Mouse (Mus musculus) neural tube, embryonic 12.5 days (tissue): ENCODE data around the gene Frmd8. TPM values are rescaled to one million over a fixed set of nuclear protein-coding genes. Genes with fewer than 3 reads are reported as not detected.
A peak's percentile ranks its signal among the peaks of the same experiment; 100 is the strongest.

Experiments used
- ATAC-seq: fragments of 200-750 bp; cut with Nextera tagmentation; 2 replicates; pipeline ENCODE4 v1.8.0; 2017; ENCODE audit warnings: low read depth, mild to moderate bottlenecking, moderate TSS enrichment, moderate library complexity; ENCODE audit not compliant: low FRiP score
- H3K27ac ChIP-seq: fragments of 300-500 bp; sonication (generic); 2 replicates; pipeline ENCODE4 v1.5.1; 2016
- H3K27me3 ChIP-seq: fragments of 300-500 bp; sonication (generic); replicated peaks from 2 replicates; pipeline ENCODE4 v1.6.1; 2016; ENCODE audit warnings: mild to moderate bottlenecking
- H3K36me3 ChIP-seq: fragments of 300-500 bp; sonication (generic); 2 replicates; pipeline ENCODE4 v1.6.1; 2016; ENCODE audit warnings: mild to moderate bottlenecking
- H3K4me1 ChIP-seq: fragments of 300-500 bp; sonication (generic); 2 replicates; pipeline ENCODE4 v1.6.1; 2016
- H3K4me2 ChIP-seq: fragments of 300-500 bp; sonication (generic); replicated peaks from 2 replicates; pipeline ENCODE4 v1.6.1; 2016; ENCODE audit warnings: mild to moderate bottlenecking
- H3K4me3 ChIP-seq: fragments of 300-500 bp; sonication (generic); 2 replicates; pipeline ENCODE4 v1.5.1; 2016
- H3K9ac ChIP-seq: fragments of 300-500 bp; sonication (generic); 2 replicates; pipeline ENCODE4 v1.6.1; 2016; ENCODE audit warnings: mild to moderate bottlenecking
- H3K9me3 ChIP-seq: fragments of 300-500 bp; sonication (generic); 2 replicates; pipeline ENCODE4 v1.6.1; 2016; ENCODE audit warnings: mild to moderate bottlenecking
- WGBS: fragments of 180-500 bp; shearing (Covaris S2); methylation state at CpG from one replicate; pipeline ENCODE4 v1.1.7; 2016; 5-methylcytosine and 5-hydroxymethylcytosine counted together
- polyA plus RNA-seq: library from polyadenylated mRNA; unstranded; fragments of >200 nt; fragmentation: Nextera tagmentation; extraction: Ambion mirVana; gene quantifications from 2 replicates; pipeline ENCODE4 v1.2.1, GENCODE M21; 2016

Frmd8 gene
- polyA plus RNA-seq, 1 experiment from 2014 or later = 33.0 TPM

DNA sequence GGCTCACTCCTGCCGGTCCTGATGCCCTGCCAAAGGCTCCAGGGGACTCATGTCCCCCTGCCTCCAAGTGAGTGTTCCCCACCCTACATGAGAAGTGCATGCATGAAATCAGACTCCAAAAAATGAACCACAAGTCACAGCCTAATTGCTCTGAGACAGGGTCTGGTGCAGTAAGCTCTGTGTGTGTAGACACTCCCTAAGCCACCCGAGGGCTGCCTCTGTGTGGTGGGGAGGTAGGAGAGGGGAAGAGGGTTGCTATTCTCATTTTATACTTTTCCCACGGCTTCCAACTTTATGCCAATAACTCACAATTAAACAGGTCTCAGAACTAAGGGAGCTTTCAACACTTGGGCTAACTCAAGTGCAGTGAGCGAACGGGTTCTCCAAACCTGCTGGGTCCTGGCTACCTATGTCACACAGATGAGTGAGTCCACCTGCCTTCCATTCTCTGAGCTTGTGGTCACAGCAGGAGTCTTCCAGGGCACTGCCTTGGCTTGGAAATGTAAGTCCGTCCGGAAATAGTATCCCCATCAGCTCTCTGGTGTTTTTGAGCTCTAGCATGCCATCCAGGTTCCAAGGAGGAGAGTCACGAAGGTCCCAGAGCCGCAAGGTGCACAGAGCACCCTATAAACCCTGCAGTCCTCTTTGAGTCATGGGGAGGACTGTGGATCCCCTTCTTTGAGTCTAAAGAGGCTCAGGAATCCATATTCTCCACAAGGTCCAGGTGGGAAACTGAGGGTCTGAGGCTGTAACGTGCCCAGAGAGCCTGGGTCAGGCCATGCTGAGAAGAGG lies 50.1 kb downstream of the Frmd8 start:
- H3K27ac ChIP-seq = no peak overlapping the region
- no peak for ATAC-seq
- no peaks in the 10 kb centered on the region for H3K9me3 ChIP-seq
- no peaks in the 10 kb centered on the region for H3K36me3 ChIP-seq
- H3K4me1 ChIP-seq = peaks cover 23% of the 10 kb centered on the region
- no peak overlapping the region for H3K4me3 ChIP-seq
- H3K27me3 ChIP-seq = 0 out of 2 replicates have a peak, but pooled peaks cover 4% of the 10 kb centered on the region
- WGBS = 79% methylated on average over 10 of the region's 10 CpGs
- H3K4me2 ChIP-seq = no peak overlapping the region
- no peak overlapping the region for H3K9ac ChIP-seq

DNA sequence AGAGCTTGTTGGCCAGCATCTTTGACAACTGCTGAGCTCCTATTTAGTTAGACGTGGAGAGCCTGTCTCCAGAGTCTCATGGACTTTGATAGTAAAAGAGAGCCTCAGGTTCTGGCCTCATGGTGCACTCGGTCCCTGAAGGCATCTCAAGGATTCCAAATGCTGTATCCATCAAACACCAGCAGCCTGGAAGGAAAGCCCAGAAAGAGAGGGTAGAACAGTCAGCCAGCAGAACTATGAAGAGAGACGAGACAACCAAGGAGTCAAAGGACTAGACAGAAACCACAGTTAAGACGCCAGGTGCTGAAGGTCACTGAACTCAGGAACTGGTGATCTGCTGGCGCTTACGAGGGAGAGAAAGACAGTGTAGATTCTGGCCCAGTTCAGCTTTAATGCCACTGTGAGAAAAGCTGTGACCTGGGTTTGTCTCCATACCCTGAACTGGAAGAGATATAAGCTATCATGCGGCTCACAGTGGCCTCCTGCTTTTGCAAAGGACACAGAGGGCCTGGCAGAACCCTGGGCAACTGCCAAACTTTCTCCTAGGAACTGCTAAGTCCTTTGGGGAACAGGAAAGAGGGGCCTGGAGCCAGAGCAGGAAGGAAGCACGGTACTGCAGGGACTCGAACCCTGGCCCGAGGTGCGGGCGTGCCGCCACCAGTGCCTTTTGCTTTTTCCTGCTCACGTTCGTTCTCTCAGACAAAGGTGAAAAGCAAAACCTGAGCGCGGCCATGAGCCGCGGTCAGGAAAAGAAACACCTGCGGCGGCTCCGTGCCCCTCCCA lies 50.8 kb downstream of the Frmd8 start:
- ATAC-seq = no peak
- H3K4me1 ChIP-seq = peaks cover 25% of the 10 kb centered on the region
- no peaks in the 10 kb centered on the region for H3K9me3 ChIP-seq
- 0 out of 2 replicates have a peak, but pooled peaks cover 4% of the 10 kb centered on the region for H3K27me3 ChIP-seq
- no peak overlapping the region for H3K27ac ChIP-seq
- no peak overlapping the region for H3K4me2 ChIP-seq
- WGBS = 82% methylated on average over 22 of the region's 22 CpGs
- no peaks in the 10 kb centered on the region for H3K36me3 ChIP-seq
- H3K9ac ChIP-seq = no peak overlapping the region
- H3K4me3 ChIP-seq = no peak overlapping the region

DNA sequence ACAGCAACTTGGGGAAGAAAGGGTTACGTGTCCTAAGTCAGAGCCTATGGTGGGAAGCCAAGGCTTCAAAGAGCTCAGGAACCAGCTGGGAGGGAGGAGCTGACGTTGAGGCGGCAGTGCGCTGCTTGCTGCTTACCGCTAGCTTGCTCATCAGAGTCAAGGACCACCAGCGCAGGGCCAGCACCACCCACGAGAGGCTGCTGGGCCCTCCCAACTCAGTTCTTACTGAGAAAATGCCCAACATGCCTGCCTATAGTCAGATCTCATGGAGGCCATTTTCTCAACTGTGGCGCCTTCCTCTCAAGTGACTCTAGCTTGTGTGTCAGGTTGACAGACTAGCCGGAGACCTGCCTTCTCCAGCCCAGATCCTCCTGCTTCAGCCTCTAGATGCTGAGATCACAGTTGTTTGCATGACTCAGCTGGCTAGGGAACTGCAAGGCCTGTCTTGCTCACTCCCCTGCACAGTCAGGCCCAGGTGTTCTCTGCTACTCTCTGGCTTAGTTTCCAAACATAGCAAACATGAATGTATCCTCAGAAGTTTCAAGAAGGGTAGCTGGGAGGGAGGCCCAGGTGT lies 51.7 kb downstream of the Frmd8 start:
- H3K27ac ChIP-seq = no peak overlapping the region
- 0 out of 2 replicates have a peak, but pooled peaks cover 4% of the 10 kb centered on the region for H3K27me3 ChIP-seq
- H3K4me3 ChIP-seq = no peak overlapping the region
- no peak overlapping the region for H3K9ac ChIP-seq
- ATAC-seq = 0 out of 2 replicates have a peak, but pooled peaks have one; percentile 58
- peak overlapping the region; percentile 22; the same call in 1 of the 2 replicates for H3K4me2 ChIP-seq
- WGBS = 23% methylated on average over 9 of the region's 9 CpGs
- H3K36me3 ChIP-seq = no peaks in the 10 kb centered on the region
- H3K4me1 ChIP-seq = peaks cover 23% of the 10 kb centered on the region
- no peaks in the 10 kb centered on the region for H3K9me3 ChIP-seq

DNA sequence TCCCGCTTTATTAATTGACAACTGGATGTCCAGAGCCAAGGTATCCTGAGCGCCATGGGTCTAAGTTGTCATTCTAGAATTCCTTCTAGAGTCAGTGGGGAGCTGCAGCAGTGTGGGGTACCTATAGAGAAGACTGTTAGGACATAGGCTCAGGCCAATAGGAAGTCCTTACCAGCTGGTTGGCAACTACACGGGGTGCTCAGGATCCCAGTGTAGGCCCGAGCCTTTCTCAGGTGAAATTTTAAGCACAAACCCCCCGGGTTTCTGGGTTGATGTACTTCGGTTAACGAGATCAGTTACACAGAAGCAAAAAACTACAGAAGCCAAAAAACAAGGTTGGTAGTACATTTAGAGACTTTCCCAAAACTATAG lies 52.3 kb downstream of the Frmd8 start:
- Histone ChIP-seq H3K27me3 (0 out of 2 replicates have a peak, but pooled peaks cover 4% of the 10 kb centered on the region), H3K27ac (no peak overlapping the region), H3K4me1 (peaks cover 27% of the 10 kb centered on the region), H3K9ac (no peak overlapping the region), H3K4me3 (no peak overlapping the region), H3K4me2 (no peak overlapping the region), H3K9me3 (no peaks in the 10 kb centered on the region), H3K36me3 (no peaks in the 10 kb centered on the region)
- 75% methylated on average over 7 of the region's 7 CpGs for WGBS
- ATAC-seq = no peak

DNA sequence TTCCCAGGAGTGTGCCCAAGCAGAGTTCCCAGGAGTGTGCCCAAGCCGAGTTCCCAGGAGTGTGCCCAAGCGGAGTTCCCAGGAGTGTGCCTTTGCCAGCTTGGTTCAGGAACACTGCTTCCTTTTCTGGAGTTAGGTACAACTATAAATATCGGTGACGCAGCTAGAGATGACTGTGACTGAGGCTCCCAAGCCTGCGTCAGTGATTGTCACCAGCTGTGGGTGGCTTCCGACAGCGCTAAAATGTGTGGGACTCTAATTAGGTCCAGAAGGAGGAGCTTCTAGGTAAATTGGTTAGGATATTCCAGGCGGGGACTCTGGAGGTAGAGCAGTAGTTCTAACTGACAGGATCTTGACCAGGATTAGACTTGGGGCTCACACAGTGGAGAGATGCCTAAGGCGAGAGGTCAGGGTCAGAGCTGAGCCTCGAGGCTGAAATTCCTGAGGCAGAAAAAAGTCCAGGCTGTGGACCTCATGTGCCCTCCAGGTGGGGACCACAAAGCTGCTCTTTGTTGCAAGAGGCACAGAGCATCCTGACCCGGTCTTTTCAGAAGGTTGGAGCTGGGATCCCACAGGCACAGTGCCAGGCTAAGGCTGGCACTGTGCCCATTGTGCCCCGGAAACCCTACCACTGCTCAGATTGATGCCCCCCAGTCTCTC lies 52.8 kb downstream of the Frmd8 start:
- Histone ChIP-seq H3K9me3 (no peaks in the 10 kb centered on the region), H3K4me1 (peaks cover 30% of the 10 kb centered on the region), H3K27me3 (0 out of 2 replicates have a peak, but pooled peaks cover 4% of the 10 kb centered on the region), H3K9ac (no peak overlapping the region), H3K4me3 (no peak overlapping the region), H3K36me3 (no peaks in the 10 kb centered on the region), H3K4me2 (no peak overlapping the region), H3K27ac (no peak overlapping the region)
- no peak for ATAC-seq
- 48% methylated on average over 12 of the region's 12 CpGs for WGBS

DNA sequence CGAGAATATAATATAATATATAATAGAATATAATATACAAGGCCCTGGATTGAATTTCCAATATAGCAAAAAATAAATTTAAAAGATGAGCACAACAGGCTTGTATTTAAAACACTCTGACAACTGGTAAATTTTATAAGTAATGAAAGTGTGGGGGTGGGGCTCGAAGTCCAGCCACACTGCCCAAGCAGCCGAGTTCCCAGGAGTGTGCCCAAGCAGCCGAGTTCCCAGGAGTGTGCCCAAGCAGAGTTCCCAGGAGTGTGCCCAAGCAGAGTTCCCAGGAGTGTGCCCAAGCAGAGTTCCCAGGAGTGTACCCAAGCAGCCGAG lies 53.3 kb downstream of the Frmd8 start:
- no peak overlapping the region for H3K9ac ChIP-seq
- ATAC-seq = no peak
- 0 out of 2 replicates have a peak, but pooled peaks cover 4% of the 10 kb centered on the region for H3K27me3 ChIP-seq
- WGBS = 66% methylated on average over 5 of the region's 5 CpGs
- H3K36me3 ChIP-seq = no peaks in the 10 kb centered on the region
- H3K4me2 ChIP-seq = no peak overlapping the region
- no peak overlapping the region for H3K4me3 ChIP-seq
- H3K27ac ChIP-seq = no peak overlapping the region
- H3K9me3 ChIP-seq = no peaks in the 10 kb centered on the region
- peaks cover 30% of the 10 kb centered on the region for H3K4me1 ChIP-seq

DNA sequence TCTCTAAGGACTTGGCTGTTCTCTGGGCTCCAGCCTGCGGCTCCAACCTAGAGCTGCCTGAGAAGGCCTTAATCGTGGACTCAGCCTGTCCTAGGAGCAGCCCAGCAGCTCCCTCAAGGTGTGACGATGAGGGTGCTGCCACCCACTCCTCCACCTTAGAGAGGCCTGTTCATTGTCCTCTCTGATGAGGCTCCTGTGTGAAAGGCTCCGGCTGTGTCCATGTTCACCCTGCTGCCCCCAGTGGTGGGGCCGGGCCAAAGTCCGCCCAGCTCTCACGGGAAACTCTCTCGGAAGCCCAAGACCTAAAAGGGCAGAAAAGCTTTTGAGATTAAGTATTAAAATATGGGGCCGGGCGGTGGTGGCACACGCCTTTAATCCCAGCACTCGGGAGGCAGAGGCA lies 55.5 kb downstream of the Frmd8 start:
- ATAC-seq = no peak
- H3K4me1 ChIP-seq = peaks cover 30% of the 10 kb centered on the region
- H3K4me2 ChIP-seq = no peak overlapping the region
- H3K27me3 ChIP-seq = 0 out of 2 replicates have a peak, but pooled peaks cover 1% of the 10 kb centered on the region
- no peak overlapping the region for H3K27ac ChIP-seq
- no peaks in the 10 kb centered on the region for H3K36me3 ChIP-seq
- 55% methylated on average over 12 of the region's 12 CpGs for WGBS
- H3K4me3 ChIP-seq = no peak overlapping the region
- no peak overlapping the region for H3K9ac ChIP-seq
- no peaks in the 10 kb centered on the region for H3K9me3 ChIP-seq

DNA sequence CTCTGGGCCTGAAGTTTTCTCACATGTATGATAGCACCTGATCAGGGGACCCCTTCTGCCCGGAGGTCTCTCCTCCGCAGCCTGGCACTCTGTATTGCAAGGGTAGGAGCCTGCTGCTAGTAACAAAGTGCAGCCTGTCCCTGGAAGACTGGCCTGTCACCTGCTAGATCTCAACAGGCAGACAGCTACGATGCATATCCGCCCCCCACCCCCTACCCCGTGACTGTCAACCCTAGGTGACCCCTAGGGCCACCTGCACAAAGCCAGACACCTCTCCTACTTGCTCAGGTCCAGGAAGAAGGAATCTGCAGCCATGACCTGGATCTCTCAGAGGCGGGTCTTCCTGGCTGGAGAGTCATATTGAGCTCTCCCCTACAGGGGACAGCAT lies 56.5 kb downstream of the Frmd8 start:
- Histone ChIP-seq H3K4me1 (peaks cover 30% of the 10 kb centered on the region), H3K36me3 (no peaks in the 10 kb centered on the region), H3K4me2 (no peak overlapping the region), H3K4me3 (no peak overlapping the region), H3K9ac (no peak overlapping the region), H3K9me3 (no peaks in the 10 kb centered on the region), H3K27me3 (no peaks in the 10 kb centered on the region), H3K27ac (no peak overlapping the region)
- no peak for ATAC-seq
- whole genome bisulfite sequencing = 83% methylated on average over 6 of the region's 6 CpGs

DNA sequence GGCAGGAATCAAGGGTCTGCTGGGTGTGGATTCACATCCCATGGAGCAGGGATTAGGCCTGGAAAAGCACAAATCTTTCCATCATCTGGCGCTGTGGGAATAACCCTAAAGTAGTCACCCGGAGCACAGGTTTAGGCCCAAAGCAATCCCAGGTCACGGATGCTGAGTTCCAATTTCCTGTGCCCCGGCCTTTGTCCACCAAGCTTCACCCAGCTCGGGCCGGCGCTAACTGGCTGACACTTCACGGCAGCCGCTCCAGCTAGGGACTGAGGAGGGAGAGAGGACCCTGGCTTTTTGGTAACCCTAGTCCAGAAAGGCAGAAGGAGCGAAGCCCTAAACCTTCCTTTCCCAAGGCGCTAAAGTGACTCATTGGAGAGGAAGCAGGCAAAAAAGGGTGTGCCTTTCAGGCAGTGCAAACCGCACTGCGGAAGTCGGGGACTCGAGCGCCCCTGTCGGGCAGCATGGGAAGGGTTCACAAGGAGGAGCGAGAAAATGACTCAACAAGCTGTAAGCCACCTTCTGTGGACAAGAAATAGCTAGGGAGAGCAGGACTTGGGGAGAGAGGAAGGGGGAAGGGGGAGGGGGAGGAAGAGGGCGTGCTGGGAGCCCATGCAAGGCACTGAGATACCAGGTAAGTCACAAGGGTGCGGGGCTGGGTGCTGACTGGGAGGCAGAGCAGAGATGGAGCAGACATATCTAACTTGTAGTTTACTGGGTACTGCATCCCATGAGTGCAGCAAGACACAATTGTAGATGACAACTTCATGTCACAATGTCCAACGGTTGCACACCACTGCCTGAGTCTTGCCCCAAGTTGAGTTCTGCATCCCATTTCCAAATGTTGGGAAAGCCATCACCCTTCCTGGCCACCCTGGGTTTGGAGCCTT lies 57.1 kb downstream of the Frmd8 start:
- WGBS = 24% methylated on average over 21 of the region's 21 CpGs
- Histone ChIP-seq H3K27ac (0 out of 2 replicates have a peak overlapping the region, but pooled peaks have one; percentile 16), H3K9ac (peak overlapping the region; percentile 43; the same call in 1 of the 2 replicates), H3K9me3 (no peaks in the 10 kb centered on the region), H3K4me2 (peak overlapping the region; percentile 51), H3K4me1 (peaks cover 26% of the 10 kb centered on the region), H3K4me3 (0 out of 2 replicates have a peak overlapping the region, but pooled peaks have one; percentile 12), H3K27me3 (no peaks in the 10 kb centered on the region), H3K36me3 (no peaks in the 10 kb centered on the region)
- peak; percentile 27; the same call in 1 of the 2 replicates for ATAC-seq

DNA sequence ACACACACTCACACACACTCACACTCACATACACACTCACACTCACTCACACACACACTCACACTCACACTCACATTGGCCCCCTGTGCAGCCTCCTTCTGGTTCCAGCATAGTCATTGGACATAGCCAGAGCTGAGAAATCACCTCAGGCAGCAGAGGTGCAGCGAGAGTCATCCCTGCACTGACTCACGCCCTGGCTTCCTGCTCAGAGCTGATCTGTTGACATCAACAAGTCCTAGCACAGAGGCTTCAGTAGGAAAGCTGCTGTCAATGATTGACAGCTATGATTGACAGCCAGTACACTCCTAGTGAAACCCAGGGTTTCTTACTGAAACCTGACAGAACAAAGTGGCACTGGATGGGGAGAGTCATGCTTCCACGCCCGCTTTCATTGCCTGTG lies 59.1 kb downstream of the Frmd8 start:
- peaks cover 34% of the 10 kb centered on the region for H3K4me1 ChIP-seq
- no peaks in the 10 kb centered on the region for H3K9me3 ChIP-seq
- no peak overlapping the region for H3K9ac ChIP-seq
- no peak overlapping the region for H3K27ac ChIP-seq
- 88% methylated on average over 4 of the region's 4 CpGs for WGBS
- H3K27me3 ChIP-seq = no peaks in the 10 kb centered on the region
- no peak for ATAC-seq
- H3K4me3 ChIP-seq = no peak overlapping the region
- H3K36me3 ChIP-seq = no peaks in the 10 kb centered on the region
- H3K4me2 ChIP-seq = no peak overlapping the region

DNA sequence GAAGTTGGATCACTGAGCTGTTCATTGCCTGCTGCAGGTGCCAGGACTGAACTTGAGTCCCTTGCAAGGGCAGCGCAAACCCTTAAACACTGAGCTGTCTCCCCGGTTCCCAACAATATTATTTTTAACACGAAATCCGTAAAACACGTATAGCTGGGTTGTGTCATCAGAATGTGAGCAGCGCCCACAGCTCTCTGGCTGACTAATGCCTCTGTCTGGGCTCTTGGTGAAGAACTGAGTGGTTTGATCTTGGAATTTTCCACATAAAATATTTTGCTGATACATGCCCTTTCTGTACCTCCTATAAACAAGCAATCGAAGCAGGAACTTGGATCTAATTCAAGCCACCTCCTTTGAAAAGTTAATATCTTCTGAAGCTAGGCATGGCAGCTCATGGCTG lies 60.1 kb downstream of the Frmd8 start:
- Histone ChIP-seq H3K36me3 (no peaks in the 10 kb centered on the region), H3K9ac (no peak overlapping the region), H3K4me3 (no peak overlapping the region), H3K27ac (no peak overlapping the region), H3K4me1 (peaks cover 43% of the 10 kb centered on the region), H3K9me3 (no peaks in the 10 kb centered on the region), H3K4me2 (no peak overlapping the region), H3K27me3 (no peaks in the 10 kb centered on the region)
- 92% methylated on average over 7 of the region's 7 CpGs for WGBS
- ATAC-seq = no peak
